Mouse (Mus musculus): Measurements from ENCODE around the gene Opcml. TPM values are rescaled to one million over a fixed set of nuclear protein-coding genes. Genes with fewer than 3 reads are reported as not detected.

Gene Opcml
- polyA plus RNA-seq, 1 experiment from 2014 or later, result 2.9 TPM

DNA sequence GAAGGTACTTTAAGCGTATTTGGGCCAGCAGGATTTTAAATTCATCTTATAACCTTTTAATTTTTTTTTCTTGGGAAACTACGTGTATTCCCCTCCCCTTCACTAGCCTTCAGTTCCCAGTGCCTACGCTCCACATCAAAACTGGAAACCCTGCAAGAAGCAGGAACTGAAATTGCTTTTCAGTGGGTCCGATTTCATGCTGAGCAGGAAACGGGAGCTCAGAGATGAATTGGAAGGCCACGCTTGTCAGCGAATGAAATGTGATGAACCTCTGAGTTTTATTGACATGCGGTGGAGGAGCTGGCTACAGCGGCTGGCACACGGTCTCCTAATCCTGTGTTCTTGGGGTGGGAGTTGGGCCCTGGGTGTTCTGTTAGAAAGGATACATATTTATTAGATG, 834.3 kb downstream of the Opcml start:
- no peak overlapping the region for H3K27ac ChIP-seq
- H3K4me3 ChIP-seq, result no peak overlapping the region
- peak overlapping the region; percentile 26; the same call in 1 of the 2 replicates for H3K4me2 ChIP-seq
- H3K9me3 ChIP-seq, result no peaks in the 10 kb centered on the region
- ATAC-seq (ENCODE audit: insufficient number of reproducible peaks, insufficient read depth, low FRiP score, low TSS enrichment, low read depth), result no peak
- H3K4me1 ChIP-seq, result peaks cover 10% of the 10 kb centered on the region
- no peaks in the 10 kb centered on the region for H3K36me3 ChIP-seq
- H3K9ac ChIP-seq, result no peak overlapping the region
- WGBS, result 17% methylated on average over 10 of the region's 10 CpGs
- no peaks in the 10 kb centered on the region for H3K27me3 ChIP-seq

- Histone ChIP-seq H3K27ac (no peak overlapping the region), H3K4me1 (no peaks in the 10 kb centered on the region), H3K4me2 (no peak overlapping the region), H3K36me3 (no peaks in the 10 kb centered on the region), H3K27me3 (no peaks in the 10 kb centered on the region), H3K4me3 (no peak overlapping the region), H3K9me3 (no peaks in the 10 kb centered on the region), H3K9ac (no peak overlapping the region)
- ATAC-seq (ENCODE audit: insufficient number of reproducible peaks, insufficient read depth, low FRiP score, low TSS enrichment, low read depth), result no peak
Observed at GRCm38 (mm10) chr9:28642766-28643165, 852.2 kb downstream of the Opcml start.

- H3K9me3 ChIP-seq, result no peaks in the 10 kb centered on the region
- H3K4me3 ChIP-seq, result no peak overlapping the region
- H3K27ac ChIP-seq, result no peak overlapping the region
- H3K36me3 ChIP-seq, result no peaks in the 10 kb centered on the region
- 74% methylated on average over 2 of the region's 2 CpGs for WGBS
- no peak for ATAC-seq (ENCODE audit: insufficient number of reproducible peaks, insufficient read depth, low FRiP score, low TSS enrichment, low read depth)
- no peak overlapping the region for H3K4me2 ChIP-seq
- no peaks in the 10 kb centered on the region for H3K27me3 ChIP-seq
- H3K9ac ChIP-seq, result no peak overlapping the region
- no peaks in the 10 kb centered on the region for H3K4me1 ChIP-seq
Observed at GRCm38 (mm10) chr9:28644063-28644462, 853.5 kb downstream of the Opcml start.

GRCm38 (mm10) chr9:28650089-28650488, 859.5 kb downstream of the Opcml start:
- H3K9me3 ChIP-seq, result no peaks in the 10 kb centered on the region
- H3K4me2 ChIP-seq, result no peak overlapping the region
- H3K4me1 ChIP-seq, result no peaks in the 10 kb centered on the region
- no peak overlapping the region for H3K27ac ChIP-seq
- ATAC-seq (ENCODE audit: insufficient number of reproducible peaks, insufficient read depth, low FRiP score, low TSS enrichment, low read depth), result no peak
- H3K27me3 ChIP-seq, result no peaks in the 10 kb centered on the region
- 41% methylated on average over 4 of the region's 4 CpGs for WGBS
- no peaks in the 10 kb centered on the region for H3K36me3 ChIP-seq
- no peak overlapping the region for H3K9ac ChIP-seq
- no peak overlapping the region for H3K4me3 ChIP-seq

DNA sequence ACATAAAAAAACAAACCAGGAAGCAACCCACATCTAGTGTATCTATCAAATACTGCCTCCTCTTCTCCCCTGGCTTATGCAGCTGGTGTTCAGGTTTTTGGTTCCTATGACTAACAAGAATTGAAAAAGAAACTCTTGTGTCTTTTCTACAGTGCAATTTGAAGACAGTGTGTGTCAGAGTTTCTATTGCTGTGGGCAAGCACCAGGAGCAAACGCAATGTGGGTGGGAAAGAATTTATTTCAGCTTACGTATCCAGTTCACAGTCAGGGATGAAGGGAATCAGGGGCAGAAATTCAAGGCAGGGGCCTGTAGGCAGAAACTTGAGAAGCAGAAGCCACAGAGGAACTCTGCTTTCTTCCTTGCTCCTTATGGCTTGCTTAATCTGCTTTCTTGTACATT, 869.4 kb downstream of the Opcml start:
- H3K36me3 ChIP-seq, result no peaks in the 10 kb centered on the region
- ATAC-seq (ENCODE audit: insufficient number of reproducible peaks, insufficient read depth, low FRiP score, low TSS enrichment, low read depth), result no peak
- H3K4me1 ChIP-seq, result no peaks in the 10 kb centered on the region
- no peak overlapping the region for H3K27ac ChIP-seq
- no peak overlapping the region for H3K9ac ChIP-seq
- no peaks in the 10 kb centered on the region for H3K27me3 ChIP-seq
- WGBS, result 52% methylated on average over 2 of the region's 2 CpGs
- H3K4me2 ChIP-seq, result no peak overlapping the region
- no peaks in the 10 kb centered on the region for H3K9me3 ChIP-seq
- no peak overlapping the region for H3K4me3 ChIP-seq

DNA sequence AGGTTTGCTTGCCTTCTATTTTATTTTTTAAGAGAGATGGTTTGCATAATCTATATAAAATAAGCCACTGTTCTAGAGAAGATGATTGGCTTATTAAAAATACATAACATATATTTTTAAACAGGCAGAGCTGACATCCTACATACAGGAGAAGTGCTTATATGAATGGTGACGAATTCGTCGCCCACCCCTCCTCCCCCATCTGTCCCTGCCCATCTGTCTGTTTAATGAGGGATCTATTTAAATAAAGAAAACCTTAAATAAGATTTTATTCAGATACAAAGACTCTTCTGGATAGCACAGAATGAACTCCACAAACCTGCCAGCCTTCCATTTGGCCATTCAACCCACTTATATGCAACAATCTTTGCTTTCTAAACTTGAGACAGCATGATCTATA, 872.3 kb downstream of the Opcml start:
- H3K4me1 ChIP-seq, result no peaks in the 10 kb centered on the region
- H3K9me3 ChIP-seq, result no peaks in the 10 kb centered on the region
- WGBS, result 97% methylated on average over 3 of the region's 3 CpGs
- H3K36me3 ChIP-seq, result no peaks in the 10 kb centered on the region
- no peak overlapping the region for H3K27ac ChIP-seq
- H3K27me3 ChIP-seq, result no peaks in the 10 kb centered on the region
- ATAC-seq (ENCODE audit: insufficient number of reproducible peaks, insufficient read depth, low FRiP score, low TSS enrichment, low read depth), result no peak
- H3K4me2 ChIP-seq, result no peak overlapping the region
- no peak overlapping the region for H3K9ac ChIP-seq
- no peak overlapping the region for H3K4me3 ChIP-seq

- H3K9me3 ChIP-seq, result no peaks in the 10 kb centered on the region
- ATAC-seq (ENCODE audit: insufficient number of reproducible peaks, insufficient read depth, low FRiP score, low TSS enrichment, low read depth), result no peak
- H3K27me3 ChIP-seq, result no peaks in the 10 kb centered on the region
- 83% methylated on average over 1 of the region's 1 CpGs for whole genome bisulfite sequencing
- H3K36me3 ChIP-seq, result no peaks in the 10 kb centered on the region
- H3K27ac ChIP-seq, result no peak overlapping the region
- no peak overlapping the region for H3K4me2 ChIP-seq
- H3K4me3 ChIP-seq, result no peak overlapping the region
- H3K9ac ChIP-seq, result no peak overlapping the region
- H3K4me1 ChIP-seq, result no peaks in the 10 kb centered on the region
Observed at GRCm38 (mm10) chr9:28680309-28680708, 889.7 kb downstream of the Opcml start.

GRCm38 (mm10) chr9:28681252-28682037, 890.9 kb downstream of the Opcml start:
- no peaks in the 10 kb centered on the region for H3K27me3 ChIP-seq
- no peak for ATAC-seq (ENCODE audit: insufficient number of reproducible peaks, insufficient read depth, low FRiP score, low TSS enrichment, low read depth)

DNA sequence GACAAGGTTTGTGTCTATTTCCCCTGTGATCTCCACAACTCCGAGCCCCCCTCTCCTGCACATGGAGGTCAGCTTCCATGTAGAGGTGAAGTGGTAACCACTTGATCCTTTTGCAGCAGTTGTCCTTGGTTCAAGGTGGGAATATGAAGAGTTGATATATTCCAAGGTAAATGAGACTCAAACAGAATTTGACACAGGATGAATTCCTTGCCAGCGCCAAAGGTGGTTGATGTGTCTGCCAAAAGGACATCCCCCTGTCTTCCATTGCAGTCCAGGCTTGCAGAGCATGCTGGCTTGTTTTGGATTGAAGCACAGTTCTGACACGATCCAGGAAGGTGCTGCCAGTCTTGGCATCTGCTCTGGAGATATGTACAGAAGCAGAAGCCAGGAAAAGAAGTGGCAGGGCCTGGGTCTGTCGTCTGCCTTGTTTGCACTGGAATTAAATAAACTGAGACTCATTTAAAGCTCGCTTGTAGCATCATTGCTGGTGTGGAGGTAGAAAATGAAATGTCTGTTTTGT, 893.4 kb downstream of the Opcml start:
- no peaks in the 10 kb centered on the region for H3K9me3 ChIP-seq
- H3K36me3 ChIP-seq, result no peaks in the 10 kb centered on the region
- WGBS, result 82% methylated on average over 5 of the region's 5 CpGs
- no peak overlapping the region for H3K27ac ChIP-seq
- H3K4me3 ChIP-seq, result no peak overlapping the region
- no peaks in the 10 kb centered on the region for H3K27me3 ChIP-seq
- H3K4me2 ChIP-seq, result no peak overlapping the region
- no peaks in the 10 kb centered on the region for H3K4me1 ChIP-seq
- H3K9ac ChIP-seq, result no peak overlapping the region
- ATAC-seq (ENCODE audit: insufficient number of reproducible peaks, insufficient read depth, low FRiP score, low TSS enrichment, low read depth), result no peak

More at GRCm38 (mm10) chr9:28681252-28682037, 890.9 kb downstream of the Opcml start:
- WGBS, result 67% methylated on average over 6 of the region's 6 CpGs
- H3K36me3 ChIP-seq, result no peaks in the 10 kb centered on the region
- no peaks in the 10 kb centered on the region for H3K4me1 ChIP-seq
- no peak overlapping the region for H3K27ac ChIP-seq
- H3K9ac ChIP-seq, result no peak overlapping the region
- H3K4me2 ChIP-seq, result no peak overlapping the region
- H3K4me3 ChIP-seq, result no peak overlapping the region
- no peaks in the 10 kb centered on the region for H3K9me3 ChIP-seq

GRCm38 (mm10) chr9:28686942-28687611, 896.5 kb downstream of the Opcml start:
- H3K27ac ChIP-seq, result no peak overlapping the region
- no peaks in the 10 kb centered on the region for H3K4me1 ChIP-seq
- no peak overlapping the region for H3K4me2 ChIP-seq
- no peak overlapping the region for H3K9ac ChIP-seq
- WGBS, result 70% methylated on average over 7 of the region's 7 CpGs
- H3K4me3 ChIP-seq, result no peak overlapping the region
- H3K27me3 ChIP-seq, result no peaks in the 10 kb centered on the region
- H3K36me3 ChIP-seq, result no peaks in the 10 kb centered on the region
- ATAC-seq (ENCODE audit: insufficient number of reproducible peaks, insufficient read depth, low FRiP score, low TSS enrichment, low read depth), result no peak
- H3K9me3 ChIP-seq, result no peaks in the 10 kb centered on the region

- H3K4me1 ChIP-seq, result no peaks in the 10 kb centered on the region
- H3K36me3 ChIP-seq, result no peaks in the 10 kb centered on the region
- H3K9ac ChIP-seq, result no peak overlapping the region
- no peak overlapping the region for H3K4me3 ChIP-seq
- H3K4me2 ChIP-seq, result no peak overlapping the region
- no peak overlapping the region for H3K27ac ChIP-seq
- 73% methylated on average over 2 of the region's 2 CpGs for WGBS
- H3K27me3 ChIP-seq, result no peaks in the 10 kb centered on the region
- H3K9me3 ChIP-seq, result no peaks in the 10 kb centered on the region
- ATAC-seq (ENCODE audit: insufficient number of reproducible peaks, insufficient read depth, low FRiP score, low TSS enrichment, low read depth), result no peak
Observed at GRCm38 (mm10) chr9:28690134-28690533, 899.6 kb downstream of the Opcml start.

DNA sequence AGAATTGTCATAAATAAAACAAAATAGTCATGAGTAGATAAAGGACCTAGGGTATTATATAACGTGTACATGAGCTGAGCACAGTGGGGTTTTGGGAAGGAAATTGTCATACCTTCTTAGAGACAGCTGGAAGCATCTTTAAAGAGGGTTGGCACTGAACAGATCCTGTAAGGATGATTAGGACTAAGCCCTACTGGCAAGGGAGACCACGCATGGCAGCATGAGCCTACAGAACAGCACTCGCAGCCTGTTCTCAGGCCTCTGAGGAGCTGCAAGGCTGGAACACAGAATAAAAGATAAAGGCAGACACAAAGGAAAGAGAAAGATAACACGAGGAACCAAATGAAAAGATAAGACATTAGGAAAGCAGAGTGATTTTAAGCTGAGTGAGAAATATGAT, 915.2 kb downstream of the Opcml start:
- ATAC-seq (ENCODE audit: insufficient number of reproducible peaks, insufficient read depth, low FRiP score, low TSS enrichment, low read depth), result no peak
- H3K27me3 ChIP-seq, result no peaks in the 10 kb centered on the region
- H3K36me3 ChIP-seq, result no peaks in the 10 kb centered on the region
- H3K9ac ChIP-seq, result no peak overlapping the region
- H3K27ac ChIP-seq, result no peak overlapping the region
- H3K4me1 ChIP-seq, result no peaks in the 10 kb centered on the region
- 82% methylated on average over 4 of the region's 4 CpGs for WGBS
- H3K4me2 ChIP-seq, result no peak overlapping the region
- H3K4me3 ChIP-seq, result no peak overlapping the region
- no peaks in the 10 kb centered on the region for H3K9me3 ChIP-seq
